Mouse (Mus musculus): Measurements from ENCODE around the gene Krtap29-1. TPM values are rescaled to one million over a fixed set of nuclear protein-coding genes. Genes with fewer than 3 reads are reported as not detected.

The Krtap29-1 gene
- not detected for polyA plus RNA-seq (2014; fragmentation: Illumina TruSeq; extraction: RNeasy Lipid Tissue Mini Kit (QIAGEN cat#74804); ENCODE audit: low read depth, low replicate concordance)

DNA sequence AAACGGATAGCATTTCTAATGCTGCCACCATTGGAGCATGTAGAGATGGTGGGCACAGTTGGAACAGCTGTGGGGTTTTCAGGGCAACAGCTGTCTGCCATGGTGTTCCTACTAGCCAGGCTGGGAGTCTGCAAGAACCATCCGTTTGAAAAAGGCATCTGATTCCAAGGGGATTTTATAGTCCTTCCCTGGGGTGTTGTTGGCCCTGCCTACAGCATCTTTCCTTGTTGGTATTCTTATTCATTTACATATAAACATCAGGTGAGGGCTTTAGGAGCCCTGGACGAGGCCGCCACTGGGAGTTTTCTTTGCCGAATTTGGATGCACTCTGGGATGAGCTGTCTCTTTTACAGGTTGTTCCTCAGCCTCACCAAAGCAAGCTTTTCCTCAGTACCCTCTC, at the start of gene Krtap29-1:
Krtap29-1 (minus strand) TSS at position 101 of the 400 bp plus-strand sequence.

DNA sequence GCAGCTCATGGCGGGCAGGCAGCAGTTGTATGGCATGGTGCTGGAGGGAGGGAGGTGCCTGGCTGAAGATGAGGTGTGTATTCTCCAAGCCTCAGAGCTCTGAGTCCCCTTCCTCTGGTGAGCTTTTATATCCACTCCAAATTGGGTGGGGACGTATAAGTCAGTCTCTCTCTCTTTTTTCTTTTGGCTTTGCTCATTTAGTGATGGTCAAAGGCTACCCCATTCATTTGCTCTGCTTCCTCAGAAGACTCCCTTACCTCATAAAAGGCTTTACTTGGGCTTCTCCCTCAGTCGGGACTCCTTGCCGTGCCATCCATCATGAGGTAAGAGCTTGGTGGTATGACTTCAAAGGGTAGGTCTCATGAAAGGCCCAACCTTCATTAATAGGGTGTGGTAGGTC, 37.3 kb upstream of the Krtap29-1 start, which contains the start of gene Krt33a:
Krt33a (minus strand) TSS at position 101 of the 400 bp plus-strand sequence.

DNA sequence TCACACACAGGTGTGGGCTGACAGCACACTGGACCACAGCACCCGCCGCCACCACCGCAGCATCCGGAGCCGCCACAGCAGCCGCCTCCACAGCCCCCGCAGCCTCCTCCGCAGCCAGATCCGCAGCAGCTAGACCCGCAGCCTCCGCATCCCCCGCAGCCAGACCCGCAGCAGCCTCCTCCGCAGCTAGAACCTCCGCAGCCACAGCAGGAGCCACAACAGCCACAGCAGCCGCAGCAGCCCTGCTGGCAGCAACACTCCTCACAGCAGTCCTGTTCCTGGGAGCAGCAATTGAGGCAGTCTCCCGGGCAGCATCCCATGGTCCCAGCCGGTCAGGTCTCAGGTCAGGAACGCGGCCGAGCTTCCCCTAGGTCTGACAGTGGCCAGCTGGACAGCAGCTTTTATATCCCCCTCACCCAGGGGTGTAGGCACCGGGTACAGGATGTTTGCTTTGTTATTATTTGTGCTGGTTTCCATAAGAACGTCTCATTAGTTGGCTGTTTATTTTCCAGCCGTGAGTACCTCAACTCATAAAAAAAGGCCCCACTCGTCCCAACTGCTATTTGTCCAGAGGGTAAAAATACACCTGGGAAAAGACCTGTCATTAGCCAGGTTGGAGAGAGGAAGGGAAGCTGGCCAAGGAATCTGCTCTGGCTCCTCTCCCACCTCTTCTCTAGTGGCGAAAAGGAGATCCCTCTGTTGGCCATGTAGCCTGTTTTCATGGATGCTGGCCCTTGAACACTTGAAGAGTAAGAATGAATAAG, 14.9 kb upstream of the Krtap29-1 start, which contains the start of gene Krtap17-1:
Krtap17-1 (minus strand) TSS at position 375 of the 764 bp plus-strand sequence.

GRCm38 (mm10) chr11:99986180-99986647, 7.4 kb upstream of the Krtap29-1 start, which contains the start of gene Krtap16-1:
TSS of gene Krtap16-1 (minus strand) at chr11:99986597.

DNA sequence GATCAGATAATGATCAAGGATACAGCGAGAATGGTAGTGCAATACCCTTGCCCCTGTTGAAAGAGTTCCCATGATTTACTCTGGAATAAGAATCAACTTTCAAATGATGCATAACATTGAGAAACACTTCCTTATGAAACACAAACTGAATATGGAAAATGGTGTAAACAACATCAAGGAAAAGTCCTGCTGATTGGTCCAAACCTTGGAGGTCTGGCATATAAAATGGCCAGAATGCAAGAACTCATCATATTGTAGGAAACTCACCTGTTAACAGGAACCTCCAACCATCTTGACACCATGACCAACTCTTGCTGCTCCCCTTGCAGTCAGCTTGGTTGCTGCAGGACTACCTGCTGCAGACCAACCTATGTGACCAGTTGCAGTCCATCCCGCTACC, 30.7 kb downstream of the Krtap29-1 start, which contains the start of gene Krtap9-5:
Krtap9-5 (plus strand) TSS at position 301 of the 400 bp plus-strand sequence.

DNA sequence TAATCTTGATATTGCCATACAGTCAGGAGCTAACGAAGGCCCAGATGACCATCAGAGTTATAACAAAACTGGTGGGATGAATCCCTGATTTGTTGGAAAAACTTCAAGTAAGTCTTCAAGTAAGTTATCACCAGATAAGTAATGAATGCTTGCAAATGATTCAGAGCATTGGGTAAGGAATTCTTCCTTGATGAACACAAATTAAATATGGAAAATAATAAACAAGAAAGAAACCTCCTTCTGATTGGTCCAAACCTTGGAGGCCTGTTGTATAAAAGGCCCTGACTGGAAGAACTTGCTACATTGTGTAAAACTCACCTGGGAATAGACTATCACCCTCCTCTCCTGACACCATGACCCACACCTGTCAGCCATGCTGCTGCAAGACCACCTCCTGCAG, 42.9 kb downstream of the Krtap29-1 start, which contains the start of gene Krtap31-2:
Krtap31-2 (plus strand) TSS at position 301 of the 400 bp plus-strand sequence.

Other genes starting within 250 kb of the Krtap29-1 start
- not detected for gene Gm14180, start 244.8 kb downstream of the Krtap29-1 start, polyA plus RNA-seq (2014; fragmentation: Illumina TruSeq; extraction: RNeasy Lipid Tissue Mini Kit (QIAGEN cat#74804); ENCODE audit: low read depth, low replicate concordance)
- not detected for gene Gm11595, start 206.1 kb downstream of the Krtap29-1 start, polyA plus RNA-seq (2014; fragmentation: Illumina TruSeq; extraction: RNeasy Lipid Tissue Mini Kit (QIAGEN cat#74804); ENCODE audit: low read depth, low replicate concordance)
- not detected for gene Krtap4-8, start 198.3 kb downstream of the Krtap29-1 start, polyA plus RNA-seq (2014; fragmentation: Illumina TruSeq; extraction: RNeasy Lipid Tissue Mini Kit (QIAGEN cat#74804); ENCODE audit: low read depth, low replicate concordance)
- not detected for gene Krtap4-9, start 193.9 kb downstream of the Krtap29-1 start, polyA plus RNA-seq (2014; fragmentation: Illumina TruSeq; extraction: RNeasy Lipid Tissue Mini Kit (QIAGEN cat#74804); ENCODE audit: low read depth, low replicate concordance)
- gene Gm11596, start 185.6 kb downstream of the Krtap29-1 start, polyA plus RNA-seq (2014; fragmentation: Illumina TruSeq; extraction: RNeasy Lipid Tissue Mini Kit (QIAGEN cat#74804); ENCODE audit: low read depth, low replicate concordance), result not detected
- not detected for gene Gm11569, start 180.1 kb downstream of the Krtap29-1 start, polyA plus RNA-seq (2014; fragmentation: Illumina TruSeq; extraction: RNeasy Lipid Tissue Mini Kit (QIAGEN cat#74804); ENCODE audit: low read depth, low replicate concordance)
- not detected for gene Gm11554, start 174.6 kb downstream of the Krtap29-1 start, polyA plus RNA-seq (2014; fragmentation: Illumina TruSeq; extraction: RNeasy Lipid Tissue Mini Kit (QIAGEN cat#74804); ENCODE audit: low read depth, low replicate concordance)
- not detected for gene Krtap4-13, start 169.2 kb downstream of the Krtap29-1 start, polyA plus RNA-seq (2014; fragmentation: Illumina TruSeq; extraction: RNeasy Lipid Tissue Mini Kit (QIAGEN cat#74804); ENCODE audit: low read depth, low replicate concordance)
- gene Gm11564, start 163.4 kb downstream of the Krtap29-1 start, polyA plus RNA-seq (2014; fragmentation: Illumina TruSeq; extraction: RNeasy Lipid Tissue Mini Kit (QIAGEN cat#74804); ENCODE audit: low read depth, low replicate concordance), result not detected
- gene 2300003K06Rik, start 141.0 kb downstream of the Krtap29-1 start, polyA plus RNA-seq (2014; fragmentation: Illumina TruSeq; extraction: RNeasy Lipid Tissue Mini Kit (QIAGEN cat#74804); ENCODE audit: low read depth, low replicate concordance), result not detected
- gene Krtap4-16, start 127.4 kb downstream of the Krtap29-1 start, polyA plus RNA-seq (2014; fragmentation: Illumina TruSeq; extraction: RNeasy Lipid Tissue Mini Kit (QIAGEN cat#74804); ENCODE audit: low read depth, low replicate concordance), result not detected
- not detected for gene Gm11568, start 121.1 kb downstream of the Krtap29-1 start, polyA plus RNA-seq (2014; fragmentation: Illumina TruSeq; extraction: RNeasy Lipid Tissue Mini Kit (QIAGEN cat#74804); ENCODE audit: low read depth, low replicate concordance)
- not detected for gene Gm11559, start 114.6 kb downstream of the Krtap29-1 start, polyA plus RNA-seq (2014; fragmentation: Illumina TruSeq; extraction: RNeasy Lipid Tissue Mini Kit (QIAGEN cat#74804); ENCODE audit: low read depth, low replicate concordance)
- not detected for gene Krtap9-1, start 105.7 kb downstream of the Krtap29-1 start, polyA plus RNA-seq (2014; fragmentation: Illumina TruSeq; extraction: RNeasy Lipid Tissue Mini Kit (QIAGEN cat#74804); ENCODE audit: low read depth, low replicate concordance)
- gene Gm11567, start 99.9 kb downstream of the Krtap29-1 start, polyA plus RNA-seq (2014; fragmentation: Illumina TruSeq; extraction: RNeasy Lipid Tissue Mini Kit (QIAGEN cat#74804); ENCODE audit: low read depth, low replicate concordance), result not detected
- not detected for gene Krtap31-1, start 71.1 kb downstream of the Krtap29-1 start, polyA plus RNA-seq (2014; fragmentation: Illumina TruSeq; extraction: RNeasy Lipid Tissue Mini Kit (QIAGEN cat#74804); ENCODE audit: low read depth, low replicate concordance)
- gene Gm11565, start 64.3 kb downstream of the Krtap29-1 start, polyA plus RNA-seq (2014; fragmentation: Illumina TruSeq; extraction: RNeasy Lipid Tissue Mini Kit (QIAGEN cat#74804); ENCODE audit: low read depth, low replicate concordance), result not detected
- not detected for gene Krtap31-2, start 42.8 kb downstream of the Krtap29-1 start, polyA plus RNA-seq (2014; fragmentation: Illumina TruSeq; extraction: RNeasy Lipid Tissue Mini Kit (QIAGEN cat#74804); ENCODE audit: low read depth, low replicate concordance)
- not detected for gene Krtap9-5, start 30.6 kb downstream of the Krtap29-1 start, polyA plus RNA-seq (2014; fragmentation: Illumina TruSeq; extraction: RNeasy Lipid Tissue Mini Kit (QIAGEN cat#74804); ENCODE audit: low read depth, low replicate concordance)
- gene Krtap16-1, start 7.5 kb upstream of the Krtap29-1 start, polyA plus RNA-seq (2014; fragmentation: Illumina TruSeq; extraction: RNeasy Lipid Tissue Mini Kit (QIAGEN cat#74804); ENCODE audit: low read depth, low replicate concordance), result not detected
- not detected for gene Krtap17-1, start 14.9 kb upstream of the Krtap29-1 start, polyA plus RNA-seq (2014; fragmentation: Illumina TruSeq; extraction: RNeasy Lipid Tissue Mini Kit (QIAGEN cat#74804); ENCODE audit: low read depth, low replicate concordance)
- not detected for gene Krt33a, start 37.2 kb upstream of the Krtap29-1 start, polyA plus RNA-seq (2014; fragmentation: Illumina TruSeq; extraction: RNeasy Lipid Tissue Mini Kit (QIAGEN cat#74804); ENCODE audit: low read depth, low replicate concordance)
- gene Krt33b, start 50.8 kb upstream of the Krtap29-1 start, polyA plus RNA-seq (2014; fragmentation: Illumina TruSeq; extraction: RNeasy Lipid Tissue Mini Kit (QIAGEN cat#74804); ENCODE audit: low read depth, low replicate concordance), result not detected
- gene Krt34, start 62.5 kb upstream of the Krtap29-1 start, polyA plus RNA-seq (2014; fragmentation: Illumina TruSeq; extraction: RNeasy Lipid Tissue Mini Kit (QIAGEN cat#74804); ENCODE audit: low read depth, low replicate concordance), result not detected
- gene Krt31, start 71.5 kb upstream of the Krtap29-1 start, polyA plus RNA-seq (2014; fragmentation: Illumina TruSeq; extraction: RNeasy Lipid Tissue Mini Kit (QIAGEN cat#74804); ENCODE audit: low read depth, low replicate concordance), result not detected
- gene Krt32, start 109.2 kb upstream of the Krtap29-1 start, polyA plus RNA-seq (2014; fragmentation: Illumina TruSeq; extraction: RNeasy Lipid Tissue Mini Kit (QIAGEN cat#74804); ENCODE audit: low read depth, low replicate concordance), result not detected
- gene Krt35, start 117.2 kb upstream of the Krtap29-1 start, polyA plus RNA-seq (2014; fragmentation: Illumina TruSeq; extraction: RNeasy Lipid Tissue Mini Kit (QIAGEN cat#74804); ENCODE audit: low read depth, low replicate concordance), result not detected
- not detected for gene Krt36, start 126.6 kb upstream of the Krtap29-1 start, polyA plus RNA-seq (2014; fragmentation: Illumina TruSeq; extraction: RNeasy Lipid Tissue Mini Kit (QIAGEN cat#74804); ENCODE audit: low read depth, low replicate concordance)
- gene Krt13, start 142.5 kb upstream of the Krtap29-1 start, polyA plus RNA-seq (2014; fragmentation: Illumina TruSeq; extraction: RNeasy Lipid Tissue Mini Kit (QIAGEN cat#74804); ENCODE audit: low read depth, low replicate concordance), result not detected
- not detected for gene Krt15, start 156.9 kb upstream of the Krtap29-1 start, polyA plus RNA-seq (2014; fragmentation: Illumina TruSeq; extraction: RNeasy Lipid Tissue Mini Kit (QIAGEN cat#74804); ENCODE audit: low read depth, low replicate concordance)
- gene Krt19, start 169.6 kb upstream of the Krtap29-1 start, polyA plus RNA-seq (2014; fragmentation: Illumina TruSeq; extraction: RNeasy Lipid Tissue Mini Kit (QIAGEN cat#74804); ENCODE audit: low read depth, low replicate concordance), result 104 TPM
- not detected for gene Krt9, start 214.2 kb upstream of the Krtap29-1 start, polyA plus RNA-seq (2014; fragmentation: Illumina TruSeq; extraction: RNeasy Lipid Tissue Mini Kit (QIAGEN cat#74804); ENCODE audit: low read depth, low replicate concordance)
- not detected for gene Krt14, start 228.5 kb upstream of the Krtap29-1 start, polyA plus RNA-seq (2014; fragmentation: Illumina TruSeq; extraction: RNeasy Lipid Tissue Mini Kit (QIAGEN cat#74804); ENCODE audit: low read depth, low replicate concordance)

All from sigmoid colon, adult 10 weeks (tissue).